Mouse (Mus musculus): ENCODE results near the gene Fuca2. TPM values are rescaled to one million over a fixed set of nuclear protein-coding genes. Genes with fewer than 3 reads are reported as not detected.
A peak's percentile ranks its signal among the peaks of the same experiment; 100 is the strongest.
"Not testable (repeated sequence)": the region's sequence is repeated elsewhere in the genome, so short reads cannot be mapped to it uniquely, and the experiment has no call there.

Fuca2 gene
- total RNA-seq (2014; rRNA removed; ENCODE audit: low replicate concordance) (63.9 and 78.7 TPM in 2 replicates), polyA plus RNA-seq (2015; fragmentation: Nextera tagmentation; extraction: Ambion mirVana) (289 and 361 TPM in 2 replicates)

DNA sequence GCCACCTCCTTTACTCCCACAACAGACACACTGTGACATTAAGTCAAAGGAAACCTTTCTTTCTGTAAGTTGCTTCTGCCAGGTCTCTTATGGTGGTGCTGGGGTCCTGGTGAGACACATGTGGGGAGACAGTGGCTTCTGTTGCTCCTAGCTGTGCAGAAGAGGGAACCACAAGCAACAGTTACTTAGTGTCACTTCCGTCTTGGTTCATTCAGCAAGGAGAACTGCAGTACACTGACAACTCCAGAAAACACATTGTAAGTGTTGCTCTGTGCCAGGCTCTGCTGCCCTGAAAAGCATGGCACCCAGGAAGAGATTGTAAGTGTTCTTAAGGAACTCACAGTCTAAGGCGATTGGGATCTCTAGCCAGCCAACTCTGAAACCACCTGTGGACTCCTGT, at the start of gene Fuca2:
TSS of gene Fuca2 (plus strand) at position 210 of the 400 bp plus-strand sequence.
- TF ChIP-seq EP300 (IDR thresholded peaks at IDR 0.05; ENCODE audit: low read depth) (no peak), CTCF (IDR thresholded peaks at IDR 0.05; ENCODE audit: low read depth) (no peak)
- no peaks in the 10 kb centered on the region for H3K27me3 ChIP-seq (ENCODE audit: control insufficient read depth, insufficient read depth, low read length)
- peak within 1 kb of the TSS; percentile 70; the same call in 1 of the 2 replicates for H3K4me2 ChIP-seq (ENCODE audit: low read depth, low read length)
- no peaks in the 10 kb centered on the region for H3K9me3 ChIP-seq (replicated peaks; ENCODE audit: control insufficient read depth, low read length)
- DNase-seq (ENCODE audit: low spot score) (no peak), ATAC-seq (ENCODE audit: insufficient read depth, low read depth) (no peak)
- 0 out of 2 replicates have a peak, but pooled peaks cover 4% of the 10 kb centered on the region for H3K36me3 ChIP-seq (replicated peaks; ENCODE audit: control insufficient read depth, insufficient read depth, low read length)
- peak within 1 kb of the TSS; percentile 56; the same call in 1 of the 2 replicates for H3K9ac ChIP-seq (replicated peaks; ENCODE audit: low read depth, low read length)
- H3K4me1 ChIP-seq (ENCODE audit: control insufficient read depth, insufficient read depth), result peaks cover 20% of the 10 kb centered on the region
- 82% methylated on average over 2 of the region's 2 CpGs for WGBS
- H3K27ac ChIP-seq (ENCODE audit: low read depth), result no peak within 1 kb of the TSS
- H3K4me3 ChIP-seq (ENCODE audit: low read depth, low read length), result no peak within 1 kb of the TSS

GRCm38 (mm10) chr10:13451640-13452039, 47.7 kb upstream of the Fuca2 start:
- H3K9me3 ChIP-seq (replicated peaks; ENCODE audit: control insufficient read depth, low read length), result no peaks in the 10 kb centered on the region
- WGBS, result 84% methylated on average over 6 of the region's 6 CpGs

DNA sequence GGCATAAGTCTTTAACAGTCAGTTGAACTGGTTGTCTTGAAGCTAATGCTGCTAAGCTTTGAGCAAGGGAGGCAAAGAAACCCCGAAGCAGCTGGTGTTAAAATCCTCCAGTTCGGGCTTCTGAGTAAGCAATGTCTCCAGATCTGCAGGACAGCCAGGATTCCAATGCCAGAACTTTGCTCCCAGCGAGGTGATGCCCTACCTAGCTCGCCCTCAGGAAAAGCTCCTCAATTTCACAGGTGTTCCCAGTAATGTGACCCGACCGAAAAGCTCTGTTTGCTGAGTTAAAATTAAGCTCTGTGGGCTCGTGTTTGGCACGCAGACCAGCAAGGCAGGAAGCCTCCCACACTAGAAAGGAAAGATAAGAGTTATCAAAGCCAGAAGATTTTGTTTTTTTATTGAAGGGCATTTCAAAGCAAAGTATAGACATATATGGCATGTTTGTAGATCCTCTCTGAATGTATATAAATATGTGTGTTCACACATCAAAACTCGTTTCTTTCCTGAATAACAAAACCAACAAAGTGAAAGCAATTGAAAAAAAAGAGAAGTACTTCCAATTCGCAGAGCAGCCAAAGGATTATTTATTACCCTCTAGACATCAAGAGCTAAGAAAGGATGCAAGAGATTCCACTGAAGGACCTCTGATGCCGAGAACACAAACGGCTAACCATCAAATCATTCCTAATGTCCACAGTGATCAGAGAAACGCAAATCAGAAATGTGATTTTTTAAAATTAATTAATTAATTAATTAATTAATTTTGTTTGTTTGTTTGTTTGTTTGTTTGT, 45.9 kb upstream of the Fuca2 start:
- DNase-seq (ENCODE audit: low spot score), result no peak

More at GRCm38 (mm10) chr10:13451640-13452039, 47.7 kb upstream of the Fuca2 start:
- Histone ChIP-seq H3K9ac (replicated peaks; ENCODE audit: low read depth, low read length) (no peak overlapping the region), H3K4me3 (ENCODE audit: low read depth, low read length) (no peak overlapping the region), H3K27me3 (ENCODE audit: control insufficient read depth, insufficient read depth, low read length) (no peaks in the 10 kb centered on the region), H3K36me3 (replicated peaks; ENCODE audit: control insufficient read depth, insufficient read depth, low read length) (no peaks in the 10 kb centered on the region), H3K4me2 (ENCODE audit: low read depth, low read length) (no peak overlapping the region), H3K4me1 (ENCODE audit: control insufficient read depth, insufficient read depth) (0 out of 2 replicates have a peak, but pooled peaks cover 5% of the 10 kb centered on the region), H3K27ac (ENCODE audit: low read depth) (no peak overlapping the region)
- TF ChIP-seq CTCF (IDR thresholded peaks at IDR 0.05; ENCODE audit: low read depth) (no peak), EP300 (IDR thresholded peaks at IDR 0.05; ENCODE audit: low read depth) (no peak)
- ATAC-seq (ENCODE audit: insufficient read depth, low read depth) (no peak), DNase-seq (ENCODE audit: low spot score) (no peak)

GRCm38 (mm10) chr10:13464295-13464694, 35.0 kb upstream of the Fuca2 start:
- DNase-seq (ENCODE audit: low spot score); H3K27me3 ChIP-seq (ENCODE audit: control insufficient read depth, insufficient read depth, low read length); H3K9ac ChIP-seq (replicated peaks; ENCODE audit: low read depth, low read length); H3K4me1 ChIP-seq (ENCODE audit: control insufficient read depth, insufficient read depth); H3K27ac ChIP-seq (ENCODE audit: low read depth); H3K4me2 ChIP-seq (ENCODE audit: low read depth, low read length); ATAC-seq (ENCODE audit: insufficient read depth, low read depth); H3K4me3 ChIP-seq (ENCODE audit: low read depth, low read length); H3K9me3 ChIP-seq (replicated peaks; ENCODE audit: control insufficient read depth, low read length); H3K36me3 ChIP-seq (replicated peaks; ENCODE audit: control insufficient read depth, insufficient read depth, low read length): not testable (repeated sequence)
- WGBS, result 79% methylated on average over 3 of the region's 3 CpGs

More for the DNA sequence above, 45.9 kb upstream of the Fuca2 start:
- H3K27me3 ChIP-seq (ENCODE audit: control insufficient read depth, insufficient read depth, low read length), result no peaks in the 10 kb centered on the region
- no peak for ATAC-seq (ENCODE audit: insufficient read depth, low read depth)
- TF ChIP-seq EP300 (IDR thresholded peaks at IDR 0.05; ENCODE audit: low read depth), result no peak
- no peak for TF ChIP-seq CTCF (IDR thresholded peaks at IDR 0.05; ENCODE audit: low read depth)
- H3K36me3 ChIP-seq (replicated peaks; ENCODE audit: control insufficient read depth, insufficient read depth, low read length), result no peaks in the 10 kb centered on the region
- H3K4me1 ChIP-seq (ENCODE audit: control insufficient read depth, insufficient read depth), result 0 out of 2 replicates have a peak, but pooled peaks cover 5% of the 10 kb centered on the region
- WGBS, result 53% methylated on average over 13 of the region's 13 CpGs
- no peak overlapping the region for H3K9ac ChIP-seq (replicated peaks; ENCODE audit: low read depth, low read length)
- no peaks in the 10 kb centered on the region for H3K9me3 ChIP-seq (replicated peaks; ENCODE audit: control insufficient read depth, low read length)
- H3K27ac ChIP-seq (ENCODE audit: low read depth), result no peak overlapping the region
- no peak overlapping the region for H3K4me2 ChIP-seq (ENCODE audit: low read depth, low read length)
- H3K4me3 ChIP-seq (ENCODE audit: low read depth, low read length), result no peak overlapping the region

GRCm38 (mm10) chr10:13466925-13467324, 32.4 kb upstream of the Fuca2 start:
- no peaks in the 10 kb centered on the region for H3K27me3 ChIP-seq (ENCODE audit: control insufficient read depth, insufficient read depth, low read length)
- H3K36me3 ChIP-seq (replicated peaks; ENCODE audit: control insufficient read depth, insufficient read depth, low read length), result no peaks in the 10 kb centered on the region
- no peaks in the 10 kb centered on the region for H3K9me3 ChIP-seq (replicated peaks; ENCODE audit: control insufficient read depth, low read length)
- peaks cover 6% of the 10 kb centered on the region; the same call in 1 of the 2 replicates for H3K4me1 ChIP-seq (ENCODE audit: control insufficient read depth, insufficient read depth)
- no peak overlapping the region for H3K4me3 ChIP-seq (ENCODE audit: low read depth, low read length)
- DNase-seq (ENCODE audit: low spot score) (no peak), ATAC-seq (ENCODE audit: insufficient read depth, low read depth) (no peak)
- 68% methylated on average over 5 of the region's 5 CpGs for WGBS
- H3K27ac ChIP-seq (ENCODE audit: low read depth), result no peak overlapping the region
- TF ChIP-seq CTCF (IDR thresholded peaks at IDR 0.05; ENCODE audit: low read depth) (no peak), EP300 (IDR thresholded peaks at IDR 0.05; ENCODE audit: low read depth) (no peak)
- H3K9ac ChIP-seq (replicated peaks; ENCODE audit: low read depth, low read length), result no peak overlapping the region
- no peak overlapping the region for H3K4me2 ChIP-seq (ENCODE audit: low read depth, low read length)

GRCm38 (mm10) chr10:13468025-13468529, 31.3 kb upstream of the Fuca2 start:
- H3K4me1 ChIP-seq (ENCODE audit: control insufficient read depth, insufficient read depth); H3K27ac ChIP-seq (ENCODE audit: low read depth); H3K27me3 ChIP-seq (ENCODE audit: control insufficient read depth, insufficient read depth, low read length); DNase-seq (ENCODE audit: low spot score); H3K9me3 ChIP-seq (replicated peaks; ENCODE audit: control insufficient read depth, low read length); H3K36me3 ChIP-seq (replicated peaks; ENCODE audit: control insufficient read depth, insufficient read depth, low read length); H3K9ac ChIP-seq (replicated peaks; ENCODE audit: low read depth, low read length); H3K4me3 ChIP-seq (ENCODE audit: low read depth, low read length); H3K4me2 ChIP-seq (ENCODE audit: low read depth, low read length): not testable (repeated sequence)
- peak; percentile 44; the same call in 1 of the 2 replicates for ATAC-seq (ENCODE audit: insufficient read depth, low read depth)
- WGBS, result 49% methylated on average over 6 of the region's 6 CpGs

All from heart, postnatal 0 days (tissue).